Comparison of ENCODE assay signal across 8 mouse cellular contexts in genomic region chr5:104859962-104860525, GRCm38 (mm10). TPM values are rescaled to one million over a fixed set of nuclear protein-coding genes. Genes with fewer than 3 reads are reported as not detected.
DNase-seq lines count a peak whose midpoint lies in the region; ATAC-seq and TF ChIP-seq lines count a peak whose summit lies in the region.
"Not testable (repeated sequence)": the region's sequence is repeated elsewhere in the genome, so short reads cannot be mapped to it uniquely, and the experiment has no call there.

Gene Zfp951, minus strand, starts transcription at chr5:104860070.

- TF ChIP-seq EP300 in heart, postnatal 0 days (IDR thresholded peaks at IDR 0.05; ENCODE audit: low read depth) = not testable (repeated sequence)

- H3K4me1 ChIP-seq in brown adipose tissue, adult 24 weeks (ENCODE audit: control insufficient read depth, insufficient read depth, insufficient read length, low read length); forebrain, embryonic 12.5 days; heart, postnatal 0 days (ENCODE audit: control insufficient read depth, insufficient read depth); liver, embryonic 11.5 days (replicated peaks; ENCODE audit: control insufficient read depth, insufficient read depth, low read length): not testable (repeated sequence)

- 42% methylated on average over 11 of the region's 12 CpGs for WGBS in forebrain, embryonic 12.5 days
- 30% methylated on average over 11 of the region's 12 CpGs for WGBS in heart, postnatal 0 days
- 31% methylated on average over 11 of the region's 12 CpGs for WGBS in liver, embryonic 11.5 days

- H3K4me3 ChIP-seq in C2C12 (ENCODE audit: insufficient read depth, poor library complexity, severe bottlenecking) = peak within 1 kb of the TSS; percentile 23
- H3K4me3 ChIP-seq in brown adipose tissue, adult 24 weeks (ENCODE audit: insufficient read depth, low read depth, low read length) = peak within 1 kb of the TSS; percentile 74
- peak within 1 kb of the TSS; percentile 23 for H3K4me3 ChIP-seq in forebrain, embryonic 12.5 days (replicated peaks)
- peak within 1 kb of the TSS; percentile 36 for H3K4me3 ChIP-seq in heart, postnatal 0 days (ENCODE audit: low read depth, low read length)
- H3K4me3 ChIP-seq in liver, embryonic 11.5 days (ENCODE audit: low read depth, low read length) = peak within 1 kb of the TSS; percentile 33

- H3K4me2 ChIP-seq in forebrain, embryonic 12.5 days; heart, postnatal 0 days (ENCODE audit: low read depth, low read length): not testable (repeated sequence)
- peak within 1 kb of the TSS; percentile 34; the same call in 1 of the 2 replicates for H3K4me2 ChIP-seq in liver, embryonic 11.5 days

- TF ChIP-seq CTCF in C2C12 (IDR thresholded peaks at IDR 0.05; ENCODE audit: control insufficient read depth, insufficient read depth, insufficient read length); heart, postnatal 0 days (IDR thresholded peaks at IDR 0.05; ENCODE audit: low read depth): not testable (repeated sequence)

- H3K9ac ChIP-seq in forebrain, embryonic 12.5 days; heart, postnatal 0 days (replicated peaks; ENCODE audit: low read depth, low read length); liver, embryonic 11.5 days (ENCODE audit: low read depth, low read length): not testable (repeated sequence)

- H3K9me3 ChIP-seq in forebrain, embryonic 12.5 days = peaks cover 15% of the 10 kb centered on the region
- not testable (repeated sequence) for H3K9me3 ChIP-seq in heart, postnatal 0 days (replicated peaks; ENCODE audit: control insufficient read depth, low read length); liver, embryonic 11.5 days (ENCODE audit: control insufficient read depth, low read length)

- DNase-seq in heart, postnatal 0 days (ENCODE audit: low spot score) = peak; percentile 7
- peak; percentile 52 to 54 for DNase-seq in kidney, postnatal 25 days
- DNase-seq in liver, embryonic 11.5 days (ENCODE audit: low spot score) = not testable (repeated sequence)
- peak; percentile 58 to 70 for DNase-seq in spleen, postnatal 36 days (ENCODE audit: low spot score in 2 of 2)

- peak; percentile 92 for ATAC-seq in forebrain, embryonic 12.5 days (ENCODE audit: low FRiP score)
- peak; percentile 93 for ATAC-seq in heart, postnatal 0 days (ENCODE audit: insufficient read depth, low read depth)
- ATAC-seq in liver, embryonic 11.5 days (replicated peaks; ENCODE audit: low FRiP score) = peak; percentile 94
- peak; percentile 96 for ATAC-seq in monocyte, adult 5-6 weeks (replicated peaks; ENCODE audit: insufficient number of reproducible peaks, low FRiP score, low TSS enrichment, poor library complexity, severe bottlenecking)

- H3K27me3 ChIP-seq in C2C12 (ENCODE audit: control insufficient read depth, insufficient read depth, insufficient read length); forebrain, embryonic 12.5 days; heart, postnatal 0 days (ENCODE audit: control insufficient read depth, insufficient read depth, low read length); liver, embryonic 11.5 days (replicated peaks; ENCODE audit: control insufficient read depth, insufficient read depth, low read length): not testable (repeated sequence)

- not testable (repeated sequence) for H3K79me2 ChIP-seq in C2C12 (ENCODE audit: control insufficient read depth, insufficient read depth)

- H3K36me3 ChIP-seq in C2C12 (ENCODE audit: control insufficient read depth, insufficient read depth); forebrain, embryonic 12.5 days (replicated peaks); heart, postnatal 0 days (replicated peaks; ENCODE audit: control insufficient read depth, insufficient read depth, low read length); liver, embryonic 11.5 days (ENCODE audit: control insufficient read depth, insufficient read depth, low read length): not testable (repeated sequence)

- H3K79me3 ChIP-seq in C2C12 (ENCODE audit: low read depth) = not testable (repeated sequence)

- H3ac ChIP-seq in C2C12 (ENCODE audit: control insufficient read depth, insufficient read length, low read depth) = not testable (repeated sequence)

- peak within 1 kb of the TSS; percentile 75 for H3K27ac ChIP-seq in brown adipose tissue, adult 24 weeks (replicated peaks; ENCODE audit: low read depth, low read length)
- H3K27ac ChIP-seq in forebrain, embryonic 12.5 days; liver, embryonic 11.5 days (ENCODE audit: low read depth, low read length): not testable (repeated sequence)
- H3K27ac ChIP-seq in heart, postnatal 0 days (ENCODE audit: low read depth) = peak within 1 kb of the TSS; percentile 63; the same call in 1 of the 2 replicates

RNA-seq across cellular contexts. Expression of gene Zfp951, which starts in this region (rescaled TPM):
- 0.13 TPM for polyA plus RNA-seq in C2C12 (2012; fragmentation: generic; extraction: Trizol)
- polyA plus RNA-seq in brown adipose tissue, adult 24 weeks (2012; ENCODE audit: insufficient read depth, insufficient read length, missing spikeins) = 1.3 and 1.6 TPM in 2 replicates
- 1.9 and 2.7 TPM in 2 replicates for polyA plus RNA-seq in forebrain, embryonic 12.5 days (2016; fragmentation: Nextera tagmentation; extraction: Ambion mirVana)
- 0.27 and 2.1 TPM in 2 replicates for total RNA-seq in heart, postnatal 0 days (2014; rRNA removed; ENCODE audit: low replicate concordance)
- 1.0 and 1.6 TPM in 2 replicates for polyA plus RNA-seq in heart, postnatal 0 days (2015; fragmentation: Nextera tagmentation; extraction: Ambion mirVana)
- 2.5 and 2.7 TPM in 2 replicates for polyA plus RNA-seq in liver, embryonic 11.5 days (2014; fragmentation: Nextera tagmentation; extraction: Ambion mirVana)
- 7.8 to 12.6 TPM (median 12.2 TPM) in 3 replicates for total RNA-seq in monocyte, adult 5-6 weeks (2017)

Comparison
In these comparisons a context has a peak if more than half of its experiments do, and no peak if none do; other contexts are left out.
1. H3K4me3 ChIP-seq: peak in every context shown above with its lines; median percentile 74 in brown adipose tissue, adult 24 weeks; 36 in heart, postnatal 0 days; 33 in liver, embryonic 11.5 days; 23 in C2C12; 23 in forebrain, embryonic 12.5 days.